Mouse (Mus musculus): Measurements from ENCODE around the gene Mrpl33.

DNA sequence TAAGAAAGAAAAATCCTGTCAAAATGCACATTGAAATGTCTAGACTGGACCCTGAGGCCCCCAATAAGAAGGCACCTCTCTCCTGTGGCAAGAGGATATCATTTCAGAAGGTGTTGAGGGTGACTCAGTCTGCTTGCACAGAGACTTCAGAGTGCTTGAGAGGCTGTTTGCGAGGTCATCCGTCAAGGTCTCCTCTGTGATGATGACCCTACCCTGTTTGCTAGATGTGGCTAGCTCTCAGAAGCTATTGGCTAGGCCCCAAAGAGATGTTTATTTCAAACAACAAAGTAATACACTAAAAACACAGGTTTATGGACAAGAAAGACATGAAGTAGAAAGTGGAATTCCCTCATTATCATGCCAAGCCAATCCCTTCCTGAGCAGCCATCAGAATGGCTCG, 45.6 kb downstream of the Mrpl33 start:
- TF ChIP-seq POLR2A (IDR thresholded peaks at IDR 0.05; ENCODE audit: extremely low read depth, insufficient read depth, low read length), result no peak
- no peak for TF ChIP-seq CTCF (IDR thresholded peaks at IDR 0.05; ENCODE audit: extremely low read depth, insufficient read depth, low read length)

All from cortical plate, adult 2 months (tissue).